Mouse (Mus musculus) stomach, postnatal 0 days (tissue): ENCODE measurements around the gene Popdc2.

Experiments used
- CTCF ChIP-seq: IDR thresholded peaks from 2 replicates; pipeline ENCODE4 v1.5.1; 2016; ENCODE audit warnings: antibody characterized with exemption, low read depth, mild to moderate bottlenecking, moderate library complexity
- EP300 ChIP-seq: optimal IDR thresholded peaks from 2 replicates; pipeline ENCODE3; 2016; ENCODE audit warnings: antibody characterized with exemption

DNA sequence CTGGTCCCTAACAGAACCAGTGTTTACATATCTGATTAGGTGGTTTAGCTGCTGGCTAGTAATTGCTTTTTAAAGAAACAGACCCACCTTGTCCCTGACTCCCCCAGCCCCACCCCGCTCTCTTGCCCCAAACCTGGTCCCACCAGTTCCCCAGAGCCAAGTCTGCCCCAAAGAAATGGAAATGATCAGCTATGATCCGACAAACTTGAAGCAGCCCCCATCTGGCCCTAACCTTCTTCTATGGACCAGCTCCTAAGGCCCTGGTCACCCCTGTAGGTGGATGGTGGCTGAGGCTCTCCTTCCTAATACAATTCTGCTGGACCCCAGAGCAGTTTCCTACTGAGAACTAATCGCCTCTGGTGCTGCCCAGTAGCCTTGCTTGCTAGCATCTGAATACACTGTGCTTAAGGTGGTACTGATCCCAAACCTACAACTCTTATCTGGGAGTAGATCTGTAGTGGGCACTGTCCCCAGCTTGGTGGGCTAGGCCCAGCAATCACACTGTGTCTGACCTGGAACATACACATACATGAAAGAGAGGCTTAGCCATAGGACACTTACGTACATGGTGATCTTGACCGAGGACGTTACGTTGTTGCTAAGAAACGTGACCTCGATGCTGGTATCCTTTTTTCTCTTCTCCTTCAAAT lies 38.4 kb downstream of the Popdc2 start:
- TF ChIP-seq CTCF (no peak), EP300 (no peak)
